Comparison of ENCODE assay signal across 8 mouse cellular contexts in genomic region chr4:133197801-133198286, GRCm38 (mm10). TPM values are rescaled to one million over a fixed set of nuclear protein-coding genes. Genes with fewer than 3 reads are reported as not detected.
DNase-seq lines count a peak whose midpoint lies in the region; ATAC-seq lines count a peak whose summit lies in the region.

No protein-coding gene starts in this region.

- peaks cover 59% of the 10 kb centered on the region for H3K4me1 ChIP-seq in hindbrain, embryonic 15.5 days (replicated peaks)
- H3K4me1 ChIP-seq in liver, embryonic 15.5 days (replicated peaks) = peaks cover 42% of the 10 kb centered on the region

- no peak overlapping the region for H3K4me3 ChIP-seq in hindbrain, embryonic 15.5 days
- no peak overlapping the region for H3K4me3 ChIP-seq in liver, embryonic 15.5 days (replicated peaks)

- peaks cover 9% of the 10 kb centered on the region; the same call in 1 of the 2 replicates for H3K36me3 ChIP-seq in hindbrain, embryonic 15.5 days
- H3K36me3 ChIP-seq in liver, embryonic 15.5 days (replicated peaks) = peaks cover 45% of the 10 kb centered on the region

- H3K27ac ChIP-seq in hindbrain, embryonic 15.5 days (replicated peaks) = peak overlapping the region; percentile 86
- H3K27ac ChIP-seq in liver, embryonic 15.5 days (replicated peaks) = no peak overlapping the region

- H3K9ac ChIP-seq in hindbrain, embryonic 15.5 days = 0 out of 2 replicates have a peak overlapping the region, but pooled peaks have one; percentile 11
- no peak overlapping the region for H3K9ac ChIP-seq in liver, embryonic 15.5 days

- no peaks in the 10 kb centered on the region for H3K9me3 ChIP-seq in hindbrain, embryonic 15.5 days
- H3K9me3 ChIP-seq in liver, embryonic 15.5 days (replicated peaks) = no peaks in the 10 kb centered on the region

- peak; percentile 39; the same call in 1 of the 2 replicates for ATAC-seq in hindbrain, embryonic 15.5 days (ENCODE audit: low FRiP score, low read depth)
- ATAC-seq in liver, embryonic 15.5 days (ENCODE audit: insufficient read depth) = peak; percentile 36; the same call in 1 of the 2 replicates

- 17% methylated on average over 13 of the region's 13 CpGs for WGBS in hindbrain, embryonic 15.5 days
- 77% methylated on average over 13 of the region's 13 CpGs for WGBS in liver, embryonic 15.5 days (ENCODE audit: insufficient replicate concordance)

- peak; percentile 56 for DNase-seq in embryo, embryonic 10 days (ENCODE audit: low spot score)
- DNase-seq in embryo, embryonic 9.5 days (ENCODE audit: extremely low spot score) = no peak
- DNase-seq in embryo, embryonic 11 days = peak; percentile 55
- DNase-seq in thymus, postnatal 14 days = no peak
- DNase-seq in layer of hippocampus, postnatal 25 days (ENCODE audit: extremely low spot score in 1 of 2, low spot score in 1 of 2) = no peak
- no peak for DNase-seq in layer of hippocampus, adult 9-11 months

- no peaks in the 10 kb centered on the region for H3K27me3 ChIP-seq in hindbrain, embryonic 15.5 days
- no peaks in the 10 kb centered on the region for H3K27me3 ChIP-seq in liver, embryonic 15.5 days

- no peak overlapping the region for H3K4me2 ChIP-seq in hindbrain, embryonic 15.5 days
- H3K4me2 ChIP-seq in liver, embryonic 15.5 days = no peak overlapping the region

RNA-seq across cellular contexts. Expression of gene Cd164l2, which starts 14.1 kb away (rescaled TPM):
- polyA plus RNA-seq in hindbrain, embryonic 15.5 days (2015; fragmentation: Nextera tagmentation; extraction: Ambion mirVana) = 3.0 and 4.5 TPM in 2 replicates
- polyA plus RNA-seq in liver, embryonic 15.5 days (2015; fragmentation: Nextera tagmentation; extraction: Ambion mirVana) = not detected in 2 replicates
- total RNA-seq in layer of hippocampus, postnatal 25 days (2021) = 1 to 10 TPM; 2.8 to 5.6 TPM

RNA-seq across cellular contexts. Expression of gene Gpr3, which starts 14.5 kb away (rescaled TPM):
- 1.6 and 2.7 TPM in 2 replicates for polyA plus RNA-seq in hindbrain, embryonic 15.5 days (2015; fragmentation: Nextera tagmentation; extraction: Ambion mirVana)
- not detected in 2 replicates for polyA plus RNA-seq in liver, embryonic 15.5 days (2015; fragmentation: Nextera tagmentation; extraction: Ambion mirVana)
- total RNA-seq in layer of hippocampus, postnatal 25 days (2021) = 1 to 10 TPM; 5.3 to 8.2 TPM

RNA-seq across cellular contexts. Expression of gene Map3k6, which starts 42.8 kb away (rescaled TPM):
- 1.8 and 2.2 TPM in 2 replicates for polyA plus RNA-seq in hindbrain, embryonic 15.5 days (2015; fragmentation: Nextera tagmentation; extraction: Ambion mirVana)
- 2.0 and 2.9 TPM in 2 replicates for polyA plus RNA-seq in liver, embryonic 15.5 days (2015; fragmentation: Nextera tagmentation; extraction: Ambion mirVana)
- total RNA-seq in layer of hippocampus, postnatal 25 days (2021) = 1 to 10 TPM; 3.0 to 6.0 TPM

Comparison
In these comparisons a context has a peak if more than half of its experiments do, and no peak if none do; other contexts are left out.
1. DNase-seq: peak in embryo, embryonic 10 days (single experiment) and embryo, embryonic 11 days (single experiment); none in embryo, embryonic 9.5 days (single experiment), thymus, postnatal 14 days (single experiment), layer of hippocampus, postnatal 25 days (0 of 2) and layer of hippocampus, adult 9-11 months (single experiment).